Mouse (Mus musculus) lung, adult 2 months (tissue): ENCODE results near the gene Rai14. TPM values are rescaled to one million over a fixed set of nuclear protein-coding genes. Genes with fewer than 3 reads are reported as not detected.

Experiments
- DNase-seq: peaks from one replicate; pipeline ENCODE4 v3.0.0; 2022
- H3K4me1 ChIP-seq: fragments of 200-500 bp; 2 replicates; pipeline ENCODE4 v1.6.1; 2011; ENCODE audit warnings: low read length; ENCODE audit not compliant: control insufficient read depth, insufficient read depth
- H3K4me3 ChIP-seq: fragments of 200-500 bp; replicated peaks from 2 replicates; pipeline ENCODE3; 2011; ENCODE audit warnings: low read depth, mild to moderate bottlenecking, control low read depth, low read length; ENCODE audit errors: extremely low read depth
- CTCF ChIP-seq: fragments of 200-500 bp; IDR thresholded peaks from 2 replicates; pipeline ENCODE4 v1.5.1; 2011; ENCODE audit warnings: mild to moderate bottlenecking, low read length, control low read depth; ENCODE audit not compliant: insufficient read depth
- POLR2A ChIP-seq: fragments of 200-500 bp; IDR thresholded peaks from 2 replicates; pipeline ENCODE4 v1.6.1; 2011; ENCODE audit warnings: low read depth, mild to moderate bottlenecking, control low read depth, low read length, borderline replicate concordance; ENCODE audit errors: extremely low read depth
- WGBS: fragments of 180-500 bp; shearing (Covaris S2); methylation state at CpG from one replicate; pipeline ENCODE4 v1.1.7; 2018; 5-methylcytosine and 5-hydroxymethylcytosine counted together
- polyA plus RNA-seq: library from polyadenylated mRNA; depleted of rRNA; stranded (reverse); fragments of >200 nt; gene quantifications from 2 replicates; pipeline ENCODE4 v1.2.3, GENCODE M21; 2012

The Rai14 gene
- polyA plus RNA-seq, 1 experiment: 14.3 TPM

- no peak for TF ChIP-seq POLR2A
- TF ChIP-seq CTCF: no peak
- WGBS: 45% methylated on average over 8 of the region's 8 CpGs
- Histone ChIP-seq H3K4me1 (peaks cover 34% of the 10 kb centered on the region), H3K4me3 (no peak overlapping the region)
- DNase-seq: no peak
Observed at GRCm38 (mm10) chr15:10665816-10666215, 48.6 kb downstream of the Rai14 start.

GRCm38 (mm10) chr15:10664529-10664898, 49.9 kb downstream of the Rai14 start:
- TF ChIP-seq CTCF: no peak
- no peak for TF ChIP-seq POLR2A
- peaks cover 34% of the 10 kb centered on the region for H3K4me1 ChIP-seq
- DNase-seq: no peak
- no peak overlapping the region for H3K4me3 ChIP-seq
- 19% methylated on average over 5 of the region's 5 CpGs for WGBS

DNA sequence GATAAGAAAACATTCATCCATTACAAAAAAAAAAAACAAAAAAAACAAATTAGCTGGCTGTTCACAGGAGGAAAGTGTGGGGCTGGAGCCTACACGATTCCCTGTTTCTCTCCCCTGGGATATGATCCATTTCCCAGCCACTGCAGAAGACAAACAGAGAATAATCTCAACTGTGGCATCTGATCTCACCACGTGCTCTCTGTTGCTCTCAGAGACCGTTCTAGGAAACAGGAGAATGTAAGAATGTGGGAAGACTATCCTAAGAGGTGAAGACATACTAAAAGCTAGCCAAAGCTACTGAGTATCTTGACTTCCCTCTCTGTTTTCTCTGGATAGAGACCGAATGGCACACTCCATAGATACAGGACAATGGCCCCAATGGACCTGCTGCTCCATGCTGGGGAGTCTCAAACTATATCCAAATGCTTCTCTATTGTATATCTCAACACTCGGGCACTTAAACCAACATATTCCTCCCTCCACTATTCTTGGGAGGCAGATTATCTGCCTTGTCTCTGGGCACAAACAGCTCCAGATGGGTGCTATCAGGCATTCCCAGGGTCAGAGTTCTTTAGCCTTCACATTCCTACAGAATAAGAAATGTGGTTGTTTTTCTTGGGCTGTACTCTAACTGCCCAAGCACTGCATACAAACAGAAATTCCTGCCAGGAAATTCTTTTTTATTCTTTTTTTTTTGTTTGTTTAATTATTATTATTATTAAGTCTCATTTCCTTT, 50.5 kb downstream of the Rai14 start:
- 45% methylated on average over 5 of the region's 5 CpGs for WGBS
- DNase-seq: no peak
- H3K4me3 ChIP-seq: no peak overlapping the region
- peaks cover 34% of the 10 kb centered on the region for H3K4me1 ChIP-seq
- no peak for TF ChIP-seq CTCF
- TF ChIP-seq POLR2A: no peak

DNA sequence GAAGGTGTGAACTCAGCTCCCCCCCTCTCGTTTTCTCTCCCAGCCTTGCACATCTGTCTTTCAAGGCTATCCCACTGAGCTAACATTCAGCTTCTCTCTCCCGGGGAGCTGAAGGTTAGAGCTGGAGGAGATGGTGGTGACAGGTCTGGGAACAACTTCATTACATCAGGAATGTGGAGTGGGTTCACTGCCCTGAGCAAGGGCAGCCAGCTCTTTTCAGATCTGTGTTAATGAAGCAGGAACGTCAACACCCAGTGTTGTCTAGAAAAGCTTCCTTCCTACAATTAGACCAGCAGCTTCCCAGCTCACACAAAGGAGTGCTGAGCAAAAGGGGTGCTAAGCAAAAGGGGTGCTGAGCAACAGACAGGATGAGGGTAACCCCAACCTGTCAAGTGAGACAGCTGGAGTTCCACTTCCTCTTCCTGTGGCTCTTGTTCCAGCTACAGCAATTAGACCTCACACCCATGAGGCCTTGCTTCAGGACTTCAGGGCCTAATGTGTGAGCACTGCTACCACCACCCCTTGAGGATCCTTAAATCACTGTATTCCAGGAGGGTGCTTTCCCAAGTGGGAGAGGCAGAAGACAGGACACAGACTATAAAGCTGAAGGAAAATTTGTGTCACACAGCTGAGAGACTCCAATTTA, 52.3 kb downstream of the Rai14 start:
- TF ChIP-seq POLR2A: no peak
- no peak for TF ChIP-seq CTCF
- WGBS: 35% methylated on average over 3 of the region's 3 CpGs

DNA sequence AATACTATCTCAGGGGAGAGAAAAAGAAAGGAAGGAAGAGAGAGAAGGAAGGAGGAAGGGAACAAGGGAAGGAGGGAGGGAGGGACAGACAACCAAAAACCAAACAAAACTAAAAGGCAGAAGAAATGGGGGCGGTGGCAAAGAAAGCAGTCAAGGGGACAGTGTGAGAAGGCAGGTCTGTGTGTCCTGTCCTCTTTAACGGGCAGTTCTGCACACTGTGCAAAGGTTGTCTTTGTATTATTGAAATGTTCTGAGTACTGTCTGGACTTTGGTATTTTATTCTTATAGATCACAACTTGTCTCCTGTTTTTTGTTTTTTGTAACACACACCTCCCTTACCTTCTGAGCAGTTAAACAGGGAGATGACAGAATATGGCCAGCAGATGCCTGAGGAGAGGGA, 55.6 kb downstream of the Rai14 start:
- Histone ChIP-seq H3K4me1 (peaks cover 11% of the 10 kb centered on the region), H3K4me3 (no peak overlapping the region)
- DNase-seq: no peak
- 78% methylated on average over 2 of the region's 2 CpGs for WGBS
- TF ChIP-seq POLR2A (no peak), CTCF (no peak)

More for the DNA sequence above, 52.3 kb downstream of the Rai14 start:
- no peak for DNase-seq
- H3K4me3 ChIP-seq: no peak overlapping the region
- peaks cover 26% of the 10 kb centered on the region for H3K4me1 ChIP-seq

- Histone ChIP-seq H3K4me3 (no peak overlapping the region), H3K4me1 (peaks cover 2% of the 10 kb centered on the region)
- 88% methylated on average over 5 of the region's 5 CpGs for WGBS
- DNase-seq: no peak
- TF ChIP-seq CTCF (no peak), POLR2A (no peak)
Observed at GRCm38 (mm10) chr15:10656146-10656545, 58.3 kb downstream of the Rai14 start.

DNA sequence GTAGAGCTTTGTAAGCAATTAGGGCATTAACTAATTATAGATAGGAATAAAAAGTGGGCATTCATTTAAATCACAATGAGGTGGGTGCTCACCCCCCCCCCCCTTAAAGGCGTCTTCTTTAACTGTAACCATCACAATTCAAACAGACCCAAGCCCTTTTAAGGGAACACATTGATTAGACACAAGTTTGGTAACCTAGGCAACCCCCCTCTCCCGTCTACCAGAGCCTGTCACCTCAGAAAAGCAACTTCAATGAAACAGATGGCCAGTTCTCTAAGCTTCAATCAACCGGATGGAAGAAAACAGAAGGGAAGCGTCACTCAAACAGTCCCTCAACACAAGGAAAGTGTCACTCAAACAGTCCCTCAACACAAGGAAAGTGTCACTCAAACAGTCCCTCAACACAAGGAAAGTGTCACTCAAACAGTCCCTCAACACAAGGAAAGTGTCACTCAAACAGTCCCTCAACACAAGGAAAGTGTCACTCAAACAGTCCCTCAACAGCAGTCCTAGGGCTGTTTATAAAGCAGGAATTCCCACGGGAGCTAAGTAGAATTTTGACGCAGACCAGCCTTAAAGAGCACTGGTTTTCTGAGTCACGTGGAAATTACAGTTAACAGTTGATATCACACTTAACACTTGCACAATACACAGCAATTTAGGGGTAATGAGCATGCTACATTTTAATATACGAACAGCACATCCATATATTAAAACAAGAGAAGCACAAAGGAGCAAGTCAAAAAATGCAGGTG, 59.1 kb downstream of the Rai14 start:
- TF ChIP-seq CTCF: no peak
- no peak for TF ChIP-seq POLR2A
- WGBS: 48% methylated on average over 8 of the region's 8 CpGs
- peaks cover 2% of the 10 kb centered on the region for H3K4me1 ChIP-seq
- no peak for DNase-seq
- H3K4me3 ChIP-seq: no peak overlapping the region

- WGBS: 75% methylated on average over 1 of the region's 1 CpGs
- no peak for TF ChIP-seq CTCF
- TF ChIP-seq POLR2A: no peak
- no peak for DNase-seq
- Histone ChIP-seq H3K4me1 (peaks cover 2% of the 10 kb centered on the region), H3K4me3 (no peak overlapping the region)
Observed at GRCm38 (mm10) chr15:10654696-10655095, 59.7 kb downstream of the Rai14 start.

DNA sequence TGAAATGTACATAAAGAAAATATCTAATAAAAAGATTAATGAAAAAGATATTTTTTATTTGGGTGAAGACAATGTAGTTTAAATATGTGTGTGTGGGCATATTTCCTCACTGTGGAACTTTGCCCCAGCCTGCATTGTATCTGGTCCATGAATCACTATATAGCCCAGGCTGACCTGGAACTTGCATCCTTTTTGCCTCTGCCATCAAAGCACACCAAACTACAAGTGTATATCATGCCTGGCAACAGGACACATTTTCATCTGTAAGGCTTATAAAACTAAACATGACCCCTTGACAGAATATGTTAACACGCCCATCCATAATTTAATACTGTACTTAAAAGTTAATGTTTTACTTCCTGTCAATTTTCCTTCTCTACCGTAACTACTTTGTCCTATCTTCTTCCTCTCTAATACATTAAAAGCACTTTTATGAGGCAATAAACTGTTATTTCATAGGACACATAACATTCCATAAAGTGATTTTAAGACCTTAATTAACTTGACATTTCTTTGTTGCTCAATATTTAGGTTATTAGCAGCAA, 61.4 kb downstream of the Rai14 start:
- no peak for TF ChIP-seq CTCF
- TF ChIP-seq POLR2A: no peak
- H3K4me1 ChIP-seq: peaks cover 4% of the 10 kb centered on the region
- 64% methylated on average over 2 of the region's 2 CpGs for WGBS
- H3K4me3 ChIP-seq: no peak overlapping the region
- DNase-seq: no peak
